In the genomic region with DNA sequence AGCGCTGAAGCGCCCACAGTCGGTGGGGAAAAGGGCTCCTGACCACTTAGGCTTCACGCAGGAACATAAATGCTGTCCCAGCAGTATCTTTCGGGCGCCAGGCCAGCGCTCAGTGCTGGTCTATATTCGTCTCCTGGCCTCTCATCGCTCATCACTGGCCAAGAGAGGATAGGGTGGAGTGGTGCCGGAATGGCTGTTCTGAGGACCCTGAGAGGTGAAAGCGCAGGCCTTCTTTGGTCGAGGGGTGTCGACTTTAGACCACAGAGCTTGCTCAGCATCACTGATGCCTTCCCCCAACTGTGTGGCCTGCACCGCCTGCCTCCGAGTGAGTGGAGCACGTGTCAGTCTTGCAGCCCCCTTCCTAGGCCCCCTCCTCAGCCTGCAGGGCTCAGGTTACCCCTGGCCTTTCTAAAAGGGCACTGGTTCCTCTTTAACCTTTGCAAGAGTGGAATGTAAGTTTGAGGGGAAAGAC, we compare ENCODE assay signal across 8 mouse cellular contexts. TPM values are rescaled to one million over a fixed set of nuclear protein-coding genes. Genes with fewer than 3 reads are reported as not detected.
DNase-seq lines count a peak whose midpoint lies in the region; ATAC-seq and TF ChIP-seq lines count a peak whose summit lies in the region.

No protein-coding gene starts in this region.

- peak overlapping the region; percentile 90 for H3K9ac ChIP-seq in CH12.LX (ENCODE audit: insufficient read depth, low read depth)
- H3K9ac ChIP-seq in embryonic facial prominence, embryonic 14.5 days (ENCODE audit: low read depth, low read length), result peak overlapping the region; percentile 92
- peak overlapping the region; percentile 78 for H3K9ac ChIP-seq in heart, embryonic 16.5 days (ENCODE audit: low read length)
- peak overlapping the region; percentile 97 for H3K9ac ChIP-seq in limb, embryonic 12.5 days (replicated peaks)
- H3K9ac ChIP-seq in neural tube, embryonic 12.5 days, result peak overlapping the region; percentile 97; the same call in 1 of the 2 replicates

- no peaks in the 10 kb centered on the region for H3K27me3 ChIP-seq in CH12.LX (replicated peaks)
- no peaks in the 10 kb centered on the region for H3K27me3 ChIP-seq in embryonic facial prominence, embryonic 14.5 days (replicated peaks; ENCODE audit: control insufficient read depth, insufficient read depth, low read length)
- H3K27me3 ChIP-seq in heart, embryonic 16.5 days (ENCODE audit: control insufficient read depth, insufficient read depth, low read length), result no peaks in the 10 kb centered on the region
- no peaks in the 10 kb centered on the region for H3K27me3 ChIP-seq in limb, embryonic 12.5 days
- H3K27me3 ChIP-seq in neural tube, embryonic 12.5 days (replicated peaks), result no peaks in the 10 kb centered on the region

- ATAC-seq in CD4-positive, CD25-positive, alpha-beta regulatory T cell, adult 4 months, result no peak
- peak; percentile 5; the same call in 1 of the 2 replicates for ATAC-seq in embryonic facial prominence, embryonic 14.5 days (ENCODE audit: low read depth)
- ATAC-seq in heart, embryonic 16.5 days (replicated peaks; ENCODE audit: extremely low read depth, insufficient read depth, low FRiP score), result peak; percentile 66
- peak; percentile 56 for ATAC-seq in limb, embryonic 12.5 days (ENCODE audit: insufficient number of reproducible peaks, insufficient read depth, low FRiP score, low TSS enrichment, low read depth)
- ATAC-seq in neural tube, embryonic 12.5 days (ENCODE audit: low FRiP score, low read depth), result no peak

- in situ Hi-C loops in CH12.LX (cut with MboI; ENCODE audit: low pct_ligation_motif_present, low pct_unique_long_range_greater_than_20kb, low sequenced_read_pairs), result no loop called here

- intact Hi-C loops in left cerebral cortex, postnatal 36 days (cut with DNase I), result no loop called here

- 4% methylated on average over 16 of the region's 16 CpGs for WGBS in embryonic facial prominence, embryonic 14.5 days
- WGBS in heart, embryonic 16.5 days, result 9% methylated on average over 16 of the region's 16 CpGs
- 2% methylated on average over 16 of the region's 16 CpGs for WGBS in limb, embryonic 12.5 days
- 4% methylated on average over 16 of the region's 16 CpGs for WGBS in neural tube, embryonic 12.5 days

- TF ChIP-seq EP300 in CH12.LX (IDR thresholded peaks at IDR 0.05; ENCODE audit: low read length), result no peak

- peak overlapping the region; percentile 62; the same call in 1 of the 2 replicates for H3K4me2 ChIP-seq in CH12.LX (ENCODE audit: insufficient read depth, low read depth, poor library complexity, severe bottlenecking)
- peak overlapping the region; percentile 98 for H3K4me2 ChIP-seq in embryonic facial prominence, embryonic 14.5 days (ENCODE audit: low read depth, low read length)
- H3K4me2 ChIP-seq in heart, embryonic 16.5 days (ENCODE audit: low read depth, low read length), result peak overlapping the region; percentile 92
- H3K4me2 ChIP-seq in limb, embryonic 12.5 days, result peak overlapping the region; percentile 97
- peak overlapping the region; percentile 97 for H3K4me2 ChIP-seq in neural tube, embryonic 12.5 days (replicated peaks)

- TF ChIP-seq POLR2A in CH12.LX (IDR thresholded peaks at IDR 0.05; ENCODE audit: low read depth, low read length), result no peak

- TF ChIP-seq CTCF in CH12.LX (conservative IDR thresholded peaks at IDR 0.05 in 1 of 2, IDR thresholded peaks at IDR 0.05 in 1 of 2; ENCODE audit: low read depth in 2 of 2, low read length in 2 of 2), result no peak

- H3K27ac ChIP-seq in CH12.LX (ENCODE audit: insufficient read depth, low read depth), result peak overlapping the region; percentile 95; the same call in 1 of the 2 replicates
- peak overlapping the region; percentile 90 for H3K27ac ChIP-seq in embryonic facial prominence, embryonic 14.5 days (replicated peaks; ENCODE audit: low read depth, low read length)
- H3K27ac ChIP-seq in heart, embryonic 16.5 days (ENCODE audit: low read length), result peak overlapping the region; percentile 96
- H3K27ac ChIP-seq in limb, embryonic 12.5 days, result peak overlapping the region; percentile 98
- H3K27ac ChIP-seq in neural tube, embryonic 12.5 days, result no peak overlapping the region

- H3K4me1 ChIP-seq in CH12.LX (ENCODE audit: control insufficient read depth in 1 of 2, insufficient read depth in 2 of 2), result peaks cover 7 to 36% of the 10 kb centered on the region in 2 experiments
- H3K4me1 ChIP-seq in embryonic facial prominence, embryonic 14.5 days (ENCODE audit: control insufficient read depth, insufficient read depth, low read length), result peaks cover 39% of the 10 kb centered on the region
- H3K4me1 ChIP-seq in heart, embryonic 16.5 days (ENCODE audit: control insufficient read depth, insufficient read depth, low read length), result peaks cover 36% of the 10 kb centered on the region
- peaks cover 50% of the 10 kb centered on the region for H3K4me1 ChIP-seq in limb, embryonic 12.5 days (replicated peaks)
- H3K4me1 ChIP-seq in neural tube, embryonic 12.5 days, result peaks cover 35% of the 10 kb centered on the region

- no peaks in the 10 kb centered on the region for H3K9me3 ChIP-seq in CH12.LX (replicated peaks; ENCODE audit: low read length)
- no peaks in the 10 kb centered on the region for H3K9me3 ChIP-seq in embryonic facial prominence, embryonic 14.5 days (ENCODE audit: control insufficient read depth, low read length)
- no peaks in the 10 kb centered on the region for H3K9me3 ChIP-seq in heart, embryonic 16.5 days (replicated peaks; ENCODE audit: control insufficient read depth, low read length)
- no peaks in the 10 kb centered on the region for H3K9me3 ChIP-seq in limb, embryonic 12.5 days
- H3K9me3 ChIP-seq in neural tube, embryonic 12.5 days, result no peaks in the 10 kb centered on the region

- H3K36me3 ChIP-seq in CH12.LX (replicated peaks in 1 of 2; ENCODE audit: control insufficient read depth in 1 of 2, insufficient read depth in 1 of 2, low read length in 1 of 2), result peaks cover 13 to 46% of the 10 kb centered on the region in 2 experiments
- peaks cover 29% of the 10 kb centered on the region for H3K36me3 ChIP-seq in embryonic facial prominence, embryonic 14.5 days (ENCODE audit: control insufficient read depth, insufficient read depth, low read length)
- peaks cover 19% of the 10 kb centered on the region for H3K36me3 ChIP-seq in heart, embryonic 16.5 days (ENCODE audit: control insufficient read depth, insufficient read depth)
- H3K36me3 ChIP-seq in limb, embryonic 12.5 days, result peaks cover 39% of the 10 kb centered on the region
- peaks cover 17% of the 10 kb centered on the region for H3K36me3 ChIP-seq in neural tube, embryonic 12.5 days

- peak overlapping the region; percentile 30 to 78 (median 65) for H3K4me3 ChIP-seq in CH12.LX (replicated peaks in 1 of 3; ENCODE audit: low read depth in 2 of 3, low read length in 2 of 3, poor library complexity in 1 of 3)
- peak overlapping the region; percentile 64 for H3K4me3 ChIP-seq in embryonic facial prominence, embryonic 14.5 days (ENCODE audit: low read depth, low read length)
- peak overlapping the region; percentile 74 for H3K4me3 ChIP-seq in heart, embryonic 16.5 days (ENCODE audit: low read length)
- peak overlapping the region; percentile 97 for H3K4me3 ChIP-seq in limb, embryonic 12.5 days (replicated peaks)
- H3K4me3 ChIP-seq in neural tube, embryonic 12.5 days, result peak overlapping the region; percentile 98

- H3K79me2 ChIP-seq in CH12.LX (replicated peaks; ENCODE audit: control insufficient read depth, extremely low read depth, insufficient read depth, poor library complexity, severe bottlenecking), result peaks cover 29% of the 10 kb centered on the region

- DNase-seq in CD4-positive, CD25-positive, alpha-beta regulatory T cell, adult 2 months (ENCODE audit: low read depth, low spot score), result peak; percentile 26
- DNase-seq in CH12.LX (ENCODE audit: extremely low read depth), result peak; percentile 41
- DNase-seq in embryonic facial prominence, embryonic 14.5 days (ENCODE audit: low spot score), result peak; percentile 63
- no peak for DNase-seq in left cerebral cortex, postnatal 36 days (ENCODE audit: low spot score in 2 of 2)

- dilution Hi-C loops in CH12.LX (cut with MboI; ENCODE audit: extremely low pct_ligation_motif_present, extremely low pct_unique_long_range_greater_than_20kb, low sequenced_read_pairs), result no loop called here

- TF ChIP-seq RAD21 in CH12.LX (IDR thresholded peaks at IDR 0.05; ENCODE audit: low read depth, low read length), result no peak

RNA-seq across cellular contexts. Expression of a gene that starts 0.5 kb away (rescaled TPM):
- polyA plus RNA-seq in CD4-positive, CD25-positive, alpha-beta regulatory T cell, adult 4 months (2017; shearing (Covaris generic)), result 10 to 100 TPM; 32.6 to 32.7 TPM
- 11.0 and 11.2 TPM in 2 replicates for total RNA-seq in CH12.LX (2012; rRNA removed)
- 22.9 and 23.0 TPM in 2 replicates for total RNA-seq in CH12.LX (2014; rRNA removed)
- polyA plus RNA-seq in CH12.LX (2012; ENCODE audit: insufficient read length, low read depth), result 26.4 and 27.5 TPM in 2 replicates
- polyA plus RNA-seq in embryonic facial prominence, embryonic 14.5 days (2014; fragmentation: Nextera tagmentation; extraction: Ambion mirVana), result 165 and 289 TPM in 2 replicates
- 578 and 593 TPM in 2 replicates for polyA plus RNA-seq in heart, embryonic 16.5 days (2015; fragmentation: Nextera tagmentation; extraction: Ambion mirVana)
- polyA plus RNA-seq in limb, embryonic 12.5 days (2016; fragmentation: Nextera tagmentation; extraction: Ambion mirVana), result 34.2 and 38.2 TPM in 2 replicates
- polyA plus RNA-seq in neural tube, embryonic 12.5 days (2016; fragmentation: Nextera tagmentation; extraction: Ambion mirVana), result 19.3 and 20.1 TPM in 2 replicates
- 1 to 10 TPM; 9.5 to 9.6 TPM for total RNA-seq in left cerebral cortex, postnatal 36 days (2021)

RNA-seq across cellular contexts. Expression of a gene that starts 2.0 kb away (rescaled TPM):
- 1,000 to 10,000 TPM; 2,750 to 3,189 TPM for polyA plus RNA-seq in CD4-positive, CD25-positive, alpha-beta regulatory T cell, adult 4 months (2017; shearing (Covaris generic))
- 1,045 and 1,143 TPM in 2 replicates for total RNA-seq in CH12.LX (2012; rRNA removed)
- 799 and 844 TPM in 2 replicates for total RNA-seq in CH12.LX (2014; rRNA removed)
- 2,575 and 2,624 TPM in 2 replicates for polyA plus RNA-seq in CH12.LX (2012; ENCODE audit: insufficient read length, low read depth)
- 1,605 and 1,712 TPM in 2 replicates for polyA plus RNA-seq in embryonic facial prominence, embryonic 14.5 days (2014; fragmentation: Nextera tagmentation; extraction: Ambion mirVana)
- 1,225 and 1,312 TPM in 2 replicates for polyA plus RNA-seq in heart, embryonic 16.5 days (2015; fragmentation: Nextera tagmentation; extraction: Ambion mirVana)
- 1,494 and 1,514 TPM in 2 replicates for polyA plus RNA-seq in limb, embryonic 12.5 days (2016; fragmentation: Nextera tagmentation; extraction: Ambion mirVana)
- 1,155 and 1,157 TPM in 2 replicates for polyA plus RNA-seq in neural tube, embryonic 12.5 days (2016; fragmentation: Nextera tagmentation; extraction: Ambion mirVana)
- total RNA-seq in left cerebral cortex, postnatal 36 days (2021), result 100 to 1,000 TPM; 217 to 244 TPM

RNA-seq across cellular contexts. Expression of a gene that starts 9.2 kb away (rescaled TPM):
- 100 to 1,000 TPM in 1 of 2 experiments, 10 to 100 TPM in 1; 84.0 to 102 TPM for polyA plus RNA-seq in CD4-positive, CD25-positive, alpha-beta regulatory T cell, adult 4 months (2017; shearing (Covaris generic))
- total RNA-seq in CH12.LX (2012; rRNA removed) (96.9 and 99.0 TPM in 2 replicates), CH12.LX (2014; rRNA removed) (121 and 135 TPM in 2 replicates)
- polyA plus RNA-seq in CH12.LX (2012; ENCODE audit: insufficient read length, low read depth), result 127 and 132 TPM in 2 replicates
- polyA plus RNA-seq in embryonic facial prominence, embryonic 14.5 days (2014; fragmentation: Nextera tagmentation; extraction: Ambion mirVana), result 147 and 165 TPM in 2 replicates
- 346 and 351 TPM in 2 replicates for polyA plus RNA-seq in heart, embryonic 16.5 days (2015; fragmentation: Nextera tagmentation; extraction: Ambion mirVana)
- polyA plus RNA-seq in limb, embryonic 12.5 days (2016; fragmentation: Nextera tagmentation; extraction: Ambion mirVana), result 161 and 163 TPM in 2 replicates
- polyA plus RNA-seq in neural tube, embryonic 12.5 days (2016; fragmentation: Nextera tagmentation; extraction: Ambion mirVana), result 152 TPM in 2 replicates
- total RNA-seq in left cerebral cortex, postnatal 36 days (2021), result 100 to 1,000 TPM; 113 to 125 TPM

RNA-seq across cellular contexts. Expression of a gene that starts 9.5 kb away (rescaled TPM):
- 100 to 1,000 TPM; 389 to 496 TPM for polyA plus RNA-seq in CD4-positive, CD25-positive, alpha-beta regulatory T cell, adult 4 months (2017; shearing (Covaris generic))
- 23.5 and 24.0 TPM in 2 replicates for total RNA-seq in CH12.LX (2012; rRNA removed)
- total RNA-seq in CH12.LX (2014; rRNA removed), result 24.1 and 25.5 TPM in 2 replicates
- 28.0 and 31.7 TPM in 2 replicates for polyA plus RNA-seq in CH12.LX (2012; ENCODE audit: insufficient read length, low read depth)
- polyA plus RNA-seq in embryonic facial prominence, embryonic 14.5 days (2014; fragmentation: Nextera tagmentation; extraction: Ambion mirVana), result 100 and 105 TPM in 2 replicates
- polyA plus RNA-seq in heart, embryonic 16.5 days (2015; fragmentation: Nextera tagmentation; extraction: Ambion mirVana), result 80.3 and 80.9 TPM in 2 replicates
- 95.8 and 104 TPM in 2 replicates for polyA plus RNA-seq in limb, embryonic 12.5 days (2016; fragmentation: Nextera tagmentation; extraction: Ambion mirVana)
- polyA plus RNA-seq in neural tube, embryonic 12.5 days (2016; fragmentation: Nextera tagmentation; extraction: Ambion mirVana), result 91.0 and 101 TPM in 2 replicates
- 10 to 100 TPM; 78.6 to 87.8 TPM for total RNA-seq in left cerebral cortex, postnatal 36 days (2021)

RNA-seq across cellular contexts. Expression of a gene that starts 12.7 kb away (rescaled TPM):
- polyA plus RNA-seq in CD4-positive, CD25-positive, alpha-beta regulatory T cell, adult 4 months (2017; shearing (Covaris generic)), result 100 to 1,000 TPM; 126 to 132 TPM
- total RNA-seq in CH12.LX (2012; rRNA removed) (96.3 and 105 TPM in 2 replicates), CH12.LX (2014; rRNA removed) (86.9 and 93.5 TPM in 2 replicates)
- polyA plus RNA-seq in CH12.LX (2012; ENCODE audit: insufficient read length, low read depth), result 120 and 161 TPM in 2 replicates
- 88.9 and 97.1 TPM in 2 replicates for polyA plus RNA-seq in embryonic facial prominence, embryonic 14.5 days (2014; fragmentation: Nextera tagmentation; extraction: Ambion mirVana)
- polyA plus RNA-seq in heart, embryonic 16.5 days (2015; fragmentation: Nextera tagmentation; extraction: Ambion mirVana), result 186 and 191 TPM in 2 replicates
- 151 TPM in 2 replicates for polyA plus RNA-seq in limb, embryonic 12.5 days (2016; fragmentation: Nextera tagmentation; extraction: Ambion mirVana)
- polyA plus RNA-seq in neural tube, embryonic 12.5 days (2016; fragmentation: Nextera tagmentation; extraction: Ambion mirVana), result 154 and 158 TPM in 2 replicates
- 10 to 100 TPM; 52.5 to 57.8 TPM for total RNA-seq in left cerebral cortex, postnatal 36 days (2021)

Comparison
In these comparisons a context has a peak if more than half of its experiments do, and no peak if none do; other contexts are left out.
1. DNase-seq: peak in CD4-positive, CD25-positive, alpha-beta regulatory T cell, adult 2 months (single experiment), CH12.LX (single experiment) and embryonic facial prominence, embryonic 14.5 days (single experiment); none in left cerebral cortex, postnatal 36 days (0 of 2).
2. ATAC-seq: peak in embryonic facial prominence, embryonic 14.5 days (single experiment), heart, embryonic 16.5 days (single experiment) and limb, embryonic 12.5 days (single experiment); none in CD4-positive, CD25-positive, alpha-beta regulatory T cell, adult 4 months (single experiment) and neural tube, embryonic 12.5 days (single experiment).
3. Peak in every context shown above with its lines, with median percentiles within 50 percentile points of each other: H3K4me2 ChIP-seq, H3K4me3 ChIP-seq and H3K9ac ChIP-seq.